Mouse (Mus musculus) Patski (cell line): ENCODE measurements around the gene Zfp787. TPM values are rescaled to one million over a fixed set of nuclear protein-coding genes. Genes with fewer than 3 reads are reported as not detected.
"Not testable (repeated sequence)": the region's sequence is repeated elsewhere in the genome, so short reads cannot be mapped to it uniquely, and the experiment has no call there.

Source experiments
- ATAC-seq: fragments of 100-300 bp; one replicate; pipeline ENCODE4 v1.8.0; 2021
- CTCF ChIA-PET: fragments of 350-600 bp; sonication (Branson Sonifier 250); formaldehyde crosslinking; loops from one replicate; lab custom pipeline; 2022; ENCODE audit warnings: inconsistent platforms; lab: Charles Lee
- POLR2A ChIA-PET: fragments of 350-600 bp; sonication (Branson Sonifier 250); formaldehyde crosslinking; loops from one replicate; lab custom pipeline; 2022; ENCODE audit warnings: antibody characterized with exemption, inconsistent platforms; lab: Charles Lee
- DNase-seq: peaks from one replicate; pipeline ENCODE4 v3.0.0-alpha.2; 2011; ENCODE audit warnings: low read depth, low spot score
- H3K27me3 ChIP-seq: fragments of 371-371 bp; one replicate; pipeline ENCODE4 v1.5.1; 2021
- CTCF ChIP-seq: fragments of 100-300 bp; IDR thresholded peaks from one replicate; pipeline ENCODE4 v1.5.1; 2021
- in situ Hi-C: fragments of 300-500 bp; cut with MboI; formaldehyde crosslinking; loops from 3 replicates; pipeline ENCODE4 v1.11.1; 2018; ENCODE audit warnings: low pct_unique_long_range_greater_than_20kb, mixed read lengths
- polyA plus RNA-seq: library from polyadenylated mRNA; unstranded; gene quantifications from one replicate; pipeline ENCODE4 v1.2.3, GENCODE M21; 2021

The Zfp787 gene
- polyA plus RNA-seq, 1 experiment from 2014 or later: 31.1 TPM

DNA sequence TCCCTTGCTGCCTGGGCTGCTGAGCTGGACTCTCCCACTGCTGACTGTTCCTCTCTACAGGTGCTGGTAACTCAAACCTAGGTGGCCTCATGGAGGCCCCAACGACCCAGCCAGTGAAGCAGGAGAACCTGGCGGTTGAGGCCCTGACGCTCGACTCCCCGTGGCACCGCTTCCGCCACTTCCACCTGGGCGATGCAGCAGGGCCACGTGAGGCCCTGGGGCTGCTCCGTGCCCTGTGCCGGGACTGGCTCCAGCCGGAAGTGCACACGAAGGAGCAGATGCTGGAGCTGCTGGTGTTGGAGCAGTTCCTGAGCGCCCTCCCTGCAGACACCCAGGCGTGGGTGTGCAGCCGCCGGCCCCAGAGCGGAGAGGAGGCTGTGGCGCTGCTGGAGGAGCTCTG is 28.0 kb upstream of the Zfp787 start:
- POLR2A ChIA-PET: no interaction called here
- in situ Hi-C loops: no loop called here
- no peaks in the 10 kb centered on the region for H3K27me3 ChIP-seq
- ATAC-seq (no peak), DNase-seq (no peak)
- no peak for TF ChIP-seq CTCF
- CTCF ChIA-PET: interaction anchor here (2.0 kb wide), 1 partner anchor 10 kb away, joined by 5 read pairs; no protein-coding TSS in a partner anchor

- no peak for TF ChIP-seq CTCF
- CTCF ChIA-PET: interaction anchor here (0.8 kb wide), 1 partner anchor 8 kb away, joined by 3 read pairs; no protein-coding TSS in a partner anchor
- ATAC-seq (no peak), DNase-seq (no peak)
- H3K27me3 ChIP-seq: no peaks in the 10 kb centered on the region
- POLR2A ChIA-PET: no interaction called here
- in situ Hi-C loops: no loop called here
Measured at GRCm38 (mm10) chr7:6182882-6183281, 27.1 kb upstream of the Zfp787 start.

GRCm38 (mm10) chr7:6179013-6179412 is 23.2 kb upstream of the Zfp787 start:
- ChIA-PET CTCF (no interaction called here), POLR2A (interaction anchor here (0.6 kb wide), 1 partner anchor 947 kb away, joined by 3 read pairs; no protein-coding TSS in a partner anchor)
- no peak for DNase-seq
- TF ChIP-seq CTCF: no peak
- no peaks in the 10 kb centered on the region for H3K27me3 ChIP-seq
- in situ Hi-C loops: no loop called here
- ATAC-seq: no peak

DNA sequence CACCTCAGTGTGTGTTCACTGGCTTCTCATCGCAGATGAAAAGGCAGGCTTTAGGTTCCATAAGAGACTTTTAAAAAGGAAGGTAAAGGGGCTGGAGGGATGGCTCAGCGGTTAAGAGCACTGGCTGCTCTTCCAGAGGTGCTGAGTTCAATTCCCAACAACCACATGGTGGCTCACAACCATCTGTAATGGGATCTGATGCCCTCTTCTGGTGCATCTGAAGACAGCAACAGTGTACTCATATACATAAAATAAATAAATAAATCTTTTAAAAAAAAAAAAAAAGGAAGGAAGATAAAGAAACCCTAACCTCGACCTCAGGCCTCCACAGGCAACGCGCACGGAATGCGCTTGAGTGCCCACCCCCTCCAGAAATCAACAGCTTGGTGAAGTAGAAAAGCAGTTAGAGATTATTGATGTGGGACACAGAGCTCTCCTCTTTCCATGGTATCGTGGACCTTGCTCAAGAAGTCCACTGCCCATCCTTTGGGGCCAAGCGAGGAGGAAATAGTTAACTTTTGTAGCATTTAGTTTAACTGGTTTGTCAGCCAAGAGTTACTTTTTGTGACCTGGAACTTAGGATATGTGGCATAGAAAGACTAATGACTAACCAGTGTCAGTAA is 18.7 kb upstream of the Zfp787 start:
- in situ Hi-C loops: loop anchor here (5.0 to 25.0 kb wide), 2 partner anchors 47 to 1112 kb away; partner anchors contain the start of genes U2af2 and Zfp580

DNA sequence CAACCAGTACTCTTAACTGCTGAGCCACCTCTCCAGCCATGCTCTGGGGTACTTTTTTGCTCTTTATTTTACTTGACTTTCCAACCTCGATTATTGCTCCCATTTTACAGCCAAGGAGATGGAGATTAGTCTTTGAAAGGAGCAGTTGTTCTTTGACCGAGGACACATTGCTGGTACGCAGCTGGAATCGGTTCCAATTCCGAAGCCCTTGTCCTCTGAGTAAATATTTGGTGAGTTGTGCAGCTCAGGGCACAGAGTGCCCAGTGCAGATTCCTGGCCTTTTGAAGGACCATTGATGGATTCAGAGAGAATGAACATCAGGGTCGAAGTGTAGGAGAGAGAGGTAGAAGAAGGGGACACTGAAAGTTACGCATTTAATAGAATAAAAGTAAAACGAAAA is 18.1 kb upstream of the Zfp787 start:
- POLR2A ChIA-PET: interaction anchor here (0.7 kb wide), 1 partner anchor 1096 kb away, joined by 3 read pairs; no protein-coding TSS in a partner anchor
- ATAC-seq: no peak
- no peak for TF ChIP-seq CTCF
- CTCF ChIA-PET: interaction anchor here (1.2 to 7.3 kb wide), 4 partner anchors 11 to 47 kb away, joined by 3 to 47 read pairs (median 4); no protein-coding TSS in a partner anchor
- no peak for DNase-seq
- H3K27me3 ChIP-seq: no peaks in the 10 kb centered on the region
- in situ Hi-C loops: loop anchor here (5.0 to 25.0 kb wide), 2 partner anchors 47 to 1112 kb away; partner anchors contain the start of genes U2af2 and Zfp580

More for the DNA sequence above, 18.7 kb upstream of the Zfp787 start:
- not testable (repeated sequence) for ATAC-seq, DNase-seq, H3K27me3 ChIP-seq
- peak; percentile 66 for TF ChIP-seq CTCF
- POLR2A ChIA-PET: interaction anchor here (0.7 kb wide), 1 partner anchor 20 kb away, joined by 3 read pairs; no protein-coding TSS in a partner anchor
- CTCF ChIA-PET: interaction anchor here (0.9 to 7.3 kb wide), 7 partner anchors 9 to 48 kb away, joined by 3 to 47 read pairs (median 4); no protein-coding TSS in a partner anchor

- TF ChIP-seq CTCF: no peak
Measured at GRCm38 (mm10) chr7:6172674-6173244, 17.0 kb upstream of the Zfp787 start.

GRCm38 (mm10) chr7:6172006-6172649 is 16.3 kb upstream of the Zfp787 start, which contains the start of gene Zfp444:
Gene Zfp444 (plus strand): TSS chr7:6172226.
- CTCF ChIA-PET: interaction anchor here (1.1 to 7.3 kb wide), 6 partner anchors 13 to 48 kb away, joined by 3 to 47 read pairs (median 5); no protein-coding TSS in a partner anchor
- no peaks in the 10 kb centered on the region for H3K27me3 ChIP-seq
- no peak for TF ChIP-seq CTCF
- DNase-seq (peak; percentile 95), ATAC-seq (peak; percentile 96)
- in situ Hi-C loops: loop anchor here (5.0 to 25.0 kb wide), 2 partner anchors 45 to 1110 kb away; partner anchors contain the start of genes U2af2 and Zfp580
- POLR2A ChIA-PET: interaction anchor here (0.8 to 1.4 kb wide), 3 partner anchors 16 to 21 kb away, joined by 3 to 5 read pairs (median 4); partner anchors contain the start of gene Zfp787

More at GRCm38 (mm10) chr7:6172674-6173244, 17.0 kb upstream of the Zfp787 start:
- CTCF ChIA-PET: interaction anchor here (1.1 to 7.3 kb wide), 6 partner anchors 12 to 49 kb away, joined by 3 to 47 read pairs (median 5); no protein-coding TSS in a partner anchor
- in situ Hi-C loops: loop anchor here (5.0 to 25.0 kb wide), 2 partner anchors 45 to 1110 kb away; partner anchors contain the start of genes U2af2 and Zfp580
- POLR2A ChIA-PET: interaction anchor here (0.8 to 1.4 kb wide), 3 partner anchors 17 to 21 kb away, joined by 3 to 5 read pairs (median 4); partner anchors contain the start of gene Zfp787
- ATAC-seq (peak; percentile 14), DNase-seq (no peak)
- no peaks in the 10 kb centered on the region for H3K27me3 ChIP-seq

DNA sequence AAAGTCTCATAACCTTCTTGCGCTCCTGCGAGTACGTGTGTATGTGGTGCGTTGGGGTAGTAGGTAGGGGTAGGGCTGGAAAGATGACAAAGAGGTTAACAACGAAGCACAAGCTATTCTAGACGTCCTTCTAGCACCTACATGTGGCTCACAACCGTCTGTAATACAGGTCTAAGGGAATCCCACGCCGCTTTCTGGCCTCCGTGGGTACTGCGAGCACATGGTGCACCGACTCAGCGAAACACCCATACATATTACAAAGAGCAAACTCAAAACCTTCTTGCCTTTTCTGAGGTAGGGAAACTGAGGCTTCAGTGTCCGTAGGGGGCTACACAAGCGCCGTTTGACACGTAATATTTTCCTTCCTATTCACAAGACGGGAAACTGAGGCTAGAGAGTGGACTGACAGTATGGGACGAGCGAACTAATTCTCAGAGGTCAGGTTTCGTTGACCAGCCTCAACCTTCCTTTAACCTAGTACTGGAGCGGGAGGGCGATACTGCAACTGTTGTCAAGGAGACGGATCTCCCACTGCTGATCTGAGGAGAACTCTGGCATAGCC is 15.7 kb upstream of the Zfp787 start:
- POLR2A ChIA-PET: interaction anchor here (0.8 to 1.2 kb wide), 3 partner anchors 17 to 20 kb away, joined by 3 to 5 read pairs (median 4); no protein-coding TSS in a partner anchor
- in situ Hi-C loops: loop anchor here (5.0 to 25.0 kb wide), 2 partner anchors 44 to 1109 kb away; partner anchors contain the start of genes U2af2 and Zfp580

GRCm38 (mm10) chr7:6170871-6171270 is 15.1 kb upstream of the Zfp787 start:
- no peak for TF ChIP-seq CTCF
- in situ Hi-C loops: loop anchor here (5.0 to 25.0 kb wide), 2 partner anchors 44 to 1109 kb away; partner anchors contain the start of genes U2af2 and Zfp580
- ATAC-seq: no peak
- POLR2A ChIA-PET: interaction anchor here (1.2 kb wide), 1 partner anchor 17 kb away, joined by 4 read pairs; no protein-coding TSS in a partner anchor
- DNase-seq: no peak
- CTCF ChIA-PET: interaction anchor here (0.9 to 7.3 kb wide), 3 partner anchors 13 to 48 kb away, joined by 3 to 47 read pairs (median 5); no protein-coding TSS in a partner anchor
- H3K27me3 ChIP-seq: no peaks in the 10 kb centered on the region

More for the DNA sequence above, 15.7 kb upstream of the Zfp787 start:
- no peak for DNase-seq
- TF ChIP-seq CTCF: peak; percentile 57
- no peak for ATAC-seq
- H3K27me3 ChIP-seq: no peaks in the 10 kb centered on the region
- CTCF ChIA-PET: interaction anchor here (0.9 to 7.3 kb wide), 5 partner anchors 13 to 48 kb away, joined by 3 to 47 read pairs (median 5); no protein-coding TSS in a partner anchor
